ENCODE assay signal across 26 mouse cellular contexts in genomic region chr2:24845256-24845655, GRCm38 (mm10).
"Had no signal": no experiment of that assay in that cellular context is flagged by ENCODE, and none has a peak within 500 bp of the region (broad histone marks: within the 10 kb centered on the region; RNA-seq: fewer than 3 reads in every experiment).

No protein-coding gene starts in this region.

- H3K9me3 ChIP-seq: embryonic facial prominence, embryonic 10.5 days; embryonic facial prominence, embryonic 12.5 days; embryonic facial prominence, embryonic 13.5 days; embryonic facial prominence, embryonic 15.5 days; forebrain, embryonic 10.5 days; forebrain, embryonic 12.5 days; forebrain, embryonic 13.5 days; forebrain, embryonic 15.5 days; heart, embryonic 10.5 days had no signal

- DNase-seq: cerebellum, postnatal 10 days; cerebellum, postnatal 14 days; cerebellum, postnatal 25 days; cerebellum, postnatal 36 days; embryo, embryonic 11 days; forebrain, postnatal 0 days; gastrocnemius, adult 2 months; gastrocnemius, postnatal 10 days; gastrocnemius, postnatal 14 days; gastrocnemius, postnatal 25 days; gastrocnemius, postnatal 36 days; heart, adult 11 months; heart, adult 18-20 months; heart, adult 2 months had no signal

- H3K4me1 ChIP-seq: embryonic facial prominence, embryonic 10.5 days; embryonic facial prominence, embryonic 12.5 days; embryonic facial prominence, embryonic 13.5 days; embryonic facial prominence, embryonic 15.5 days; forebrain, embryonic 10.5 days; forebrain, embryonic 12.5 days; forebrain, embryonic 13.5 days; forebrain, embryonic 15.5 days had no signal

- H3K27ac ChIP-seq: embryonic facial prominence, embryonic 10.5 days; embryonic facial prominence, embryonic 12.5 days; embryonic facial prominence, embryonic 13.5 days; embryonic facial prominence, embryonic 15.5 days; forebrain, embryonic 10.5 days; forebrain, embryonic 12.5 days; forebrain, embryonic 13.5 days; forebrain, embryonic 15.5 days; gastrocnemius, adult 2 months; heart, adult 2 months; heart, embryonic 10.5 days had no signal

- H3K4me3 ChIP-seq: embryonic facial prominence, embryonic 10.5 days; embryonic facial prominence, embryonic 12.5 days; embryonic facial prominence, embryonic 13.5 days; embryonic facial prominence, embryonic 15.5 days; erythroblast, embryonic 14.5 days; forebrain, embryonic 10.5 days; forebrain, embryonic 12.5 days; forebrain, embryonic 13.5 days; forebrain, embryonic 15.5 days; gastrocnemius, adult 2 months; heart, adult 2 months; heart, embryonic 10.5 days had no signal

- ATAC-seq: forebrain, embryonic 13.5 days; forebrain, embryonic 14.5 days; forebrain, embryonic 15.5 days; forebrain, embryonic 16.5 days; forebrain, postnatal 0 days had no signal

- H3K27me3 ChIP-seq: embryonic facial prominence, embryonic 12.5 days; embryonic facial prominence, embryonic 13.5 days; embryonic facial prominence, embryonic 15.5 days; forebrain, embryonic 12.5 days; forebrain, embryonic 13.5 days; forebrain, embryonic 15.5 days had no signal

- H3K9ac ChIP-seq: embryonic facial prominence, embryonic 12.5 days; embryonic facial prominence, embryonic 13.5 days; embryonic facial prominence, embryonic 15.5 days; forebrain, embryonic 12.5 days; forebrain, embryonic 13.5 days; forebrain, embryonic 15.5 days; forebrain, postnatal 0 days had no signal

- H3K4me2 ChIP-seq: embryonic facial prominence, embryonic 12.5 days; embryonic facial prominence, embryonic 13.5 days; embryonic facial prominence, embryonic 15.5 days; forebrain, embryonic 12.5 days; forebrain, embryonic 13.5 days; forebrain, embryonic 15.5 days had no signal
